Mouse (Mus musculus): ENCODE measurements around the gene Clmp.

- no peak for TF ChIP-seq CTCF (IDR thresholded peaks at IDR 0.05; ENCODE audit: control insufficient read depth, insufficient read depth, low read length)
- no peak for TF ChIP-seq POLR2A (IDR thresholded peaks at IDR 0.05; ENCODE audit: borderline replicate concordance, control insufficient read depth, low read depth, low read length)
Measured at GRCm38 (mm10) chr9:40687553-40687952, 1.8 kb downstream of the Clmp start.
